Mouse (Mus musculus) induced T-regulatory cell, adult 2 months (primary cell): ENCODE measurements around the gene Papln.
A peak's percentile ranks its signal among the peaks of the same experiment; 100 is the strongest.

Experiments used
- DNase-seq: peaks from one replicate; pipeline ENCODE4 v3.0.0-alpha.2; 2012; ENCODE audit warnings: low read depth

Papln gene

GRCm38 (mm10) chr12:83768235-83768899, 4.9 kb downstream of the Papln start:
- DNase-seq, result no peak

GRCm38 (mm10) chr12:83770418-83771256, 7.2 kb downstream of the Papln start:
- DNase-seq, result peak; percentile 72

- no peak for DNase-seq
Observed at GRCm38 (mm10) chr12:83775621-83776020, 12.2 kb downstream of the Papln start.

- no peak for DNase-seq
Observed at GRCm38 (mm10) chr12:83776766-83777165, 13.3 kb downstream of the Papln start.

- DNase-seq, result no peak
Observed at GRCm38 (mm10) chr12:83780181-83780580, 16.7 kb downstream of the Papln start.

- DNase-seq, result no peak
Observed at GRCm38 (mm10) chr12:83781204-83781603, 17.8 kb downstream of the Papln start.

- DNase-seq, result no peak
Observed at GRCm38 (mm10) chr12:83781640-83782278, 18.3 kb downstream of the Papln start.

GRCm38 (mm10) chr12:83782669-83783068, 19.2 kb downstream of the Papln start:
- DNase-seq, result no peak

GRCm38 (mm10) chr12:83785305-83785704, 21.9 kb downstream of the Papln start:
- no peak for DNase-seq

GRCm38 (mm10) chr12:83789051-83789780, 25.8 kb downstream of the Papln start:
- no peak for DNase-seq

- DNase-seq, result no peak
Observed at GRCm38 (mm10) chr12:83789781-83790140, 26.3 kb downstream of the Papln start.

GRCm38 (mm10) chr12:83790749-83791148, 27.3 kb downstream of the Papln start:
- no peak for DNase-seq

GRCm38 (mm10) chr12:83791737-83792136, 28.3 kb downstream of the Papln start:
- DNase-seq, result no peak

- no peak for DNase-seq
Observed at GRCm38 (mm10) chr12:83792706-83793410, 29.4 kb downstream of the Papln start.

- DNase-seq, result no peak
Observed at GRCm38 (mm10) chr12:83795051-83795450, 31.6 kb downstream of the Papln start.

GRCm38 (mm10) chr12:83795586-83795985, 32.2 kb downstream of the Papln start:
- no peak for DNase-seq

GRCm38 (mm10) chr12:83798313-83798712, 34.9 kb downstream of the Papln start:
- no peak for DNase-seq

GRCm38 (mm10) chr12:83800943-83801342, 37.5 kb downstream of the Papln start:
- DNase-seq, result no peak

GRCm38 (mm10) chr12:83803641-83804040, 40.2 kb downstream of the Papln start:
- no peak for DNase-seq

- DNase-seq, result no peak
Observed at GRCm38 (mm10) chr12:83811901-83812300, 48.5 kb downstream of the Papln start.

GRCm38 (mm10) chr12:83816616-83817015, 53.2 kb downstream of the Papln start:
- no peak for DNase-seq

- DNase-seq, result no peak
Observed at GRCm38 (mm10) chr12:83830424-83830823, 67.0 kb downstream of the Papln start.
